Mouse (Mus musculus) adrenal gland, adult 10 weeks (tissue): Measurements from ENCODE around the gene Veph1. TPM values are rescaled to one million over a fixed set of nuclear protein-coding genes. Genes with fewer than 3 reads are reported as not detected.

Experiments
- polyA plus RNA-seq: library from polyadenylated mRNA; stranded (reverse); fragments of 350-450 nt; fragmentation: Illumina TruSeq; extraction: RNeasy Lipid Tissue Mini Kit (QIAGEN cat#74804); gene quantifications from one replicate; pipeline ENCODE4 v1.2.3, GENCODE M21; 2014; ENCODE audit warnings: low read depth, low replicate concordance

Veph1 gene
- not detected for polyA plus RNA-seq

DNA sequence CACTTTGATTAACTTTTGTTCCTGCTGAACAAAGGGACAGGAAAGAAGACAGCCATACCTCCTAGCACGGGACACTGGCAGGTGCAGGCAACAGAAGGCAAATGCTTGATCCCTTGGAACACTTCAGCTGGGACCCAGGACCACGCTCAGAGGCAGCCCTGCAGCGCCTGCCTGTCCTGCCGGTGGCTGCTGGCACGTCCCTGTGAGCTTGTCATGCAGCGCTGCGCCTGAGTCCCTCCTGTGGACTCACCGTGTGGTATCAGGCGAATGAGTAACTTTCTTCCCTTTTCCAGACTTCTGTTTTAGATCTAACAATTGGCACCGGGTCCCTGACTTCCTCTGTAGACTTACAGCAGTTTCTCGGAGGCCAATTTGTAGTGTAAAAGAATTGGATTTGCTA lies at the start of gene Veph1:
Gene Veph1, minus strand, starts transcription at position 293 of the 400 bp plus-strand sequence.

DNA sequence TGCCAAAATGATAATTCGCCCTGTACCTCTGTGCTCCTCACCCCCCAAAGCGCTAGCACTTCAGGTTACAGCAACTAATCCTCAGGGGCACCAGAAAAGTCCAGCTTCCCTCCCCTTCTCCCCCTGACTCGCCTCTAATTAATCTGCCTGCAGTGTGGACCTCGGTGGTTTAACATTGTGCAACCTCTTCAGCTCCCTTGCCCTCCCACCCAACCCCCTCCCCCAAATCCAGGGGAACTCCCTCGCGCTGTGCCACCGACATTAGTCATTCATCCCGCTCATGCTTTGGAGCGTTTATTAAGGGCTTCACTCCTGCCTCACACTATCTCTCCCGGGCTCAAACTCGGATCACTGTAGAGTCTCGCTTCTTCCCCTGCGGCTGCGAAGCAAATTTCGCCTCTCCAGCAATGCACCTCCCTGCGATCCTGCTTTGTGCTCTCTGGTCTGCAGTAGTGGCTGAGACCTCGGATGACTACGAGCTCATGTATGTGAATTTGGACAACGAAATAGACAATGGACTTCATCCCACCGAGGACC lies 76.9 kb downstream of the Veph1 start, which contains the start of gene Ptx3:
Gene Ptx3, plus strand, starts transcription at position 256 of the 537 bp plus-strand sequence.

Other genes with a start within 250 kb of the Veph1 start
- not detected for gene Ptx3, start 76.9 kb downstream of the Veph1 start, polyA plus RNA-seq